Mouse (Mus musculus): ENCODE measurements around the gene Gm20721. TPM values are rescaled to one million over a fixed set of nuclear protein-coding genes. Genes with fewer than 3 reads are reported as not detected.
A peak's percentile ranks its signal among the peaks of the same experiment; 100 is the strongest.

Gm20721 gene
- total and polyA plus RNA-seq, 2 experiments from 2014 or later = 10.8 TPM; not detected in 1

DNA sequence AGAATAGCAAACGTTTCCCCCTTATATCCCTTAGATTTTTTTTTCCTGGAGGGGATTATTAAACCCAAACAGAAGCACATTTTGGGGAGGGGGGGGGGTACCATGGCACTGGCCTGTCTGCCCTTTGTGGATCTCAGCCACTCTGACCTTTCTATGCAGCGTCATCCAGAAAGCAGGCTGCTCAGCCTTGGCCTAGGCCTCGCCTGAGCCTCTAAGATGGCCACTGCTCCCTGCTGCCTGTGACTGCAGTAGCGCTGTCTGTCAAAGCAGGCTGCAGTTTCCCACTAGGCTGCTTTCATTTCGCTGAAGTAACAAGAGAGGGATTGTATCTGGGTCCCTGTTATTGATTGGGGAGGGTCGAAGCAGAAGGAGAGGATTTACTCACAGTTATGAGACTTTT lies 44.0 kb downstream of the Gm20721 start:
- Histone ChIP-seq H3K4me2 (ENCODE audit: low read depth, low read length, poor library complexity, severe bottlenecking) (no peak overlapping the region), H3K9me3 (ENCODE audit: low read length) (peaks cover 12% of the 10 kb centered on the region; the same call in 1 of the 2 replicates), H3K27me3 (ENCODE audit: insufficient read depth, low read length) (peaks cover 23% of the 10 kb centered on the region), H3K4me1 (ENCODE audit: insufficient read depth, low read length) (no peaks in the 10 kb centered on the region), H3K4me3 (ENCODE audit: low read depth, low read length) (no peak overlapping the region), H3K27ac (ENCODE audit: low read depth, low read length) (no peak overlapping the region), H3K9ac (replicated peaks; ENCODE audit: low read length, poor library complexity, severe bottlenecking) (no peak overlapping the region), H3K36me3 (ENCODE audit: insufficient read depth, low read length) (no peaks in the 10 kb centered on the region)
- TF ChIP-seq CTCF (IDR thresholded peaks at IDR 0.05) = no peak
- WGBS = 30% methylated on average over 6 of the region's 6 CpGs
- ATAC-seq (ENCODE audit: low FRiP score) (no peak), DNase-seq (ENCODE audit: low spot score) (no peak)

DNA sequence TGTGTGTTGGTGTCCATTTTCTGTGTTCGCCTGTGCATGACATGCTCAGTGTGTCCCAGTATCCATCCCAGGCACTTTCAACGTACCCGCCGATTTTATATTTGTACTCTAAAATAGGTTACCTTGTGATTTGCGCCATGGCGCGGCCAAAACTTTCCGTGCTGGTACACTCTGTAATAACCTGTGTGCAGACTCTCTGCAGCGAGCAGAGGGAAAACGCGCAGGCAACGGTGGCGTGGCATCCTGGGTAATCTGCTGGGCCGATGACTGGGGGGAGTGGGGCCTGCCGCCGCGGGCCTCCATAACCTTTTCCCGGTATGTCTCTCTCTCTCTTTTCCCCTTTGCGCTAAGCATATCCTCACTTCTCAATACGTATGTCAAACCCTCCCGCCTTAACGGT lies 45.8 kb downstream of the Gm20721 start:
- peaks cover 26% of the 10 kb centered on the region for H3K9me3 ChIP-seq (ENCODE audit: low read length)
- peak overlapping the region; percentile 32 for H3K4me3 ChIP-seq (ENCODE audit: low read depth, low read length)
- H3K4me2 ChIP-seq (ENCODE audit: low read depth, low read length, poor library complexity, severe bottlenecking) = peak overlapping the region; percentile 51
- 63% methylated on average over 22 of the region's 22 CpGs for WGBS
- H3K4me1 ChIP-seq (ENCODE audit: insufficient read depth, low read length) = no peaks in the 10 kb centered on the region; the same call in 1 of the 2 replicates
- H3K9ac ChIP-seq (replicated peaks; ENCODE audit: low read length, poor library complexity, severe bottlenecking) = no peak overlapping the region
- no peak for TF ChIP-seq CTCF (IDR thresholded peaks at IDR 0.05)
- H3K27ac ChIP-seq (ENCODE audit: low read depth, low read length) = no peak overlapping the region
- H3K27me3 ChIP-seq (ENCODE audit: insufficient read depth, low read length) = peaks cover 23% of the 10 kb centered on the region
- DNase-seq (ENCODE audit: low spot score) (no peak), ATAC-seq (ENCODE audit: low FRiP score) (no peak)
- H3K36me3 ChIP-seq (ENCODE audit: insufficient read depth, low read length) = no peaks in the 10 kb centered on the region

DNA sequence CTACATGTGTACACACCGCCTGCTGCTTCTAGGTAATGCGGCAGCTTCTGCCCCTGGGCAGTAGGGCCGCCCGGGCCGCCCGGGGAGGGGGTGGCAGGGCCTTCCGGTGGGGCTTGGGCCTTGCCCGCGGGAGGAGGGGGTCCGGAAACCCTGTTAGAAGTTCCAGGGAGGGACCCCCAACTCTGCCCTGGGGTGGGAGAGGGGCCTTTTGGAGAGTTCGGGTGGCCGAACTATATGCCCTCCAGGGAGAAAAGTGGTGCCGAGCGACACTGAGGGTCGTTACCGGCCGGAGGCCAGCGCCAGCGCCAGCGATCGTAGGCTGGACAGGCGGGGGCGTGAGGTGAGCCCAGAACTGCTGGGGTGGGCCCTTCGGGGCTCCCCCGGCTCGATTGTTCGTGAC lies 46.3 kb downstream of the Gm20721 start:
- DNase-seq (ENCODE audit: low spot score) = no peak
- H3K4me3 ChIP-seq (ENCODE audit: low read depth, low read length) = peak overlapping the region; percentile 32
- peaks cover 23% of the 10 kb centered on the region for H3K27me3 ChIP-seq (ENCODE audit: insufficient read depth, low read length)
- H3K36me3 ChIP-seq (ENCODE audit: insufficient read depth, low read length) = no peaks in the 10 kb centered on the region
- no peaks in the 10 kb centered on the region; the same call in 1 of the 2 replicates for H3K4me1 ChIP-seq (ENCODE audit: insufficient read depth, low read length)
- H3K4me2 ChIP-seq (ENCODE audit: low read depth, low read length, poor library complexity, severe bottlenecking) = peak overlapping the region; percentile 51
- ATAC-seq (ENCODE audit: low FRiP score) = no peak
- no peak overlapping the region for H3K27ac ChIP-seq (ENCODE audit: low read depth, low read length)
- WGBS = 41% methylated on average over 26 of the region's 27 CpGs
- H3K9me3 ChIP-seq (ENCODE audit: low read length) = peaks cover 26% of the 10 kb centered on the region
- H3K9ac ChIP-seq (replicated peaks; ENCODE audit: low read length, poor library complexity, severe bottlenecking) = no peak overlapping the region
- TF ChIP-seq CTCF (IDR thresholded peaks at IDR 0.05) = no peak

DNA sequence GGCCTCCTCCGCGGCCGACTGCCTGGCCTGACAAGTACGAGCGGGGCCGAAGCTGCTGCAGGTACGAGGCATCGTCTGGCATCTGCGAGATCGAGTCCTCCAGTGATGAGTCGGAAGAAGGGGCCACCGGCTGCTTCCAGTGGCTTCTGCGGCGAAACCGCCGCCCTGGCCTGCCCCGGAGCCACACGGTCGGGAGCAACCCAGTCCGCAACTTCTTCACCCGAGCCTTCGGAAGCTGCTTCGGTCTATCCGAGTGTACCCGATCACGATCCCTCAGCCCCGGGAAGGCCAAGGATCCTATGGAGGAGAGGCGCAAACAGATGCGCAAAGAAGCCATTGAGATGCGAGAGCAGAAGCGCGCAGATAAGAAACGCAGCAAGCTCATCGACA lies 46.7 kb downstream of the Gm20721 start:
- H3K4me2 ChIP-seq (ENCODE audit: low read depth, low read length, poor library complexity, severe bottlenecking) = peak overlapping the region; percentile 51
- H3K9ac ChIP-seq (replicated peaks; ENCODE audit: low read length, poor library complexity, severe bottlenecking) = no peak overlapping the region
- peak overlapping the region; percentile 32 for H3K4me3 ChIP-seq (ENCODE audit: low read depth, low read length)
- DNase-seq (ENCODE audit: low spot score) (no peak), ATAC-seq (ENCODE audit: low FRiP score) (no peak)
- H3K27me3 ChIP-seq (ENCODE audit: insufficient read depth, low read length) = peaks cover 23% of the 10 kb centered on the region
- peaks cover 30% of the 10 kb centered on the region for H3K9me3 ChIP-seq (ENCODE audit: low read length)
- 53% methylated on average over 34 of the region's 34 CpGs for WGBS
- no peaks in the 10 kb centered on the region for H3K36me3 ChIP-seq (ENCODE audit: insufficient read depth, low read length)
- no peak overlapping the region for H3K27ac ChIP-seq (ENCODE audit: low read depth, low read length)
- H3K4me1 ChIP-seq (ENCODE audit: insufficient read depth, low read length) = no peaks in the 10 kb centered on the region; the same call in 1 of the 2 replicates
- TF ChIP-seq CTCF (IDR thresholded peaks at IDR 0.05) = no peak

DNA sequence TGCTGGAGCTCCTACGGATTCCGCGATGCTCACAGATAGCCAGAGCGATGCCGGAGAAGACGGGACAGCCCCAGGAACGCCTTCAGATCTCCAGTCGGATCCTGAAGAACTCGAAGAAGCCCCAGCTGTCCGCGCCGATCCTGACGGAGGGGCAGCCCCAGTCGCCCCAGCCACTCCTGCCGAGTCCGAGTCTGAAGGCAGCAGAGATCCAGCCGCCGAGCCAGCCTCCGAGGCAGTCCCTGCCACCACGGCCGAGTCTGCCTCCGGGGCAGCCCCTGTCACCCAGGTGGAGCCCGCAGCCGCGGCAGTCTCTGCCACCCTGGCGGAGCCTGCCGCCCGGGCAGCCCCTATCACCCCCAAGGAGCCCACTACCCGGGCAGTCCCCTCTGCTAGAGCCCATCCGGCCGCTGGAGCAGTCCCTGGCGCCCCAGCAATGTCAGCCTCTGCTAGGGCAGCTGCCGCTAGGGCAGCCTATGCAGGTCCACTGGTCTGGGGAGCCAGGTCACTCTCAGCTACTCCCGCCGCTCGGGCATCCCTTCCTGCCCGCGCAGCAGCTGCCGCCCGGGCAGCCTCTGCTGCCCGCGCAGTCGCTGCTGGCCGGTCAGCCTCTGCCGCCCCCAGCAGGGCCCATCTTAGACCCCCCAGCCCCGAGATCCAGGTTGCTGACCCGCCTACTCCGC lies 47.3 kb downstream of the Gm20721 start:
- TF ChIP-seq CTCF (IDR thresholded peaks at IDR 0.05) = no peak
- no peak overlapping the region for H3K9ac ChIP-seq (replicated peaks; ENCODE audit: low read length, poor library complexity, severe bottlenecking)
- DNase-seq (ENCODE audit: low spot score) (no peak), ATAC-seq (ENCODE audit: low FRiP score) (no peak)
- H3K27me3 ChIP-seq (ENCODE audit: insufficient read depth, low read length) = peaks cover 23% of the 10 kb centered on the region
- 55% methylated on average over 48 of the region's 48 CpGs for WGBS
- no peaks in the 10 kb centered on the region; the same call in 1 of the 2 replicates for H3K4me1 ChIP-seq (ENCODE audit: insufficient read depth, low read length)
- H3K36me3 ChIP-seq (ENCODE audit: insufficient read depth, low read length) = no peaks in the 10 kb centered on the region
- peaks cover 31% of the 10 kb centered on the region for H3K9me3 ChIP-seq (ENCODE audit: low read length)
- H3K27ac ChIP-seq (ENCODE audit: low read depth, low read length) = no peak overlapping the region
- H3K4me3 ChIP-seq (ENCODE audit: low read depth, low read length) = peak overlapping the region; percentile 32
- peak overlapping the region; percentile 51 for H3K4me2 ChIP-seq (ENCODE audit: low read depth, low read length, poor library complexity, severe bottlenecking)

DNA sequence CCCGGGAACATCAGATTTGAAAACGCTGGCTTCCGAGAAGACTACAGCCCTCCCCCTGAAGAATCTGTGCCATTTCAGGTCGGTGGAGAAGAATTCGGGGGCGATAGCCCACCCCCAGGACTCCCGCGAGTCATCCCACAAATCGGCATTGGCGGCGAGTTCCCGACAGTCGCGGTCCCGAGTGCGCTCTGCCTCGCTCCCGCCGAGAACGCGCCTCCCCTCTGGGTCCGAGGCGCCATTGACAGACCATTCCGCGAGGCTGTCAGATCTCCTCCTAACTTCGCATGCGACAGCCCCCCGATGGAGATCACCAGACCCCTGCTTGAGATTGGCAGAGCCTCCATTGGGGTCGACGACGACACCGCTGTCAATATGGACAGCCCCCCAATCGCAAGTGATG lies 48.0 kb downstream of the Gm20721 start:
- no peak overlapping the region for H3K27ac ChIP-seq (ENCODE audit: low read depth, low read length)
- 45% methylated on average over 33 of the region's 33 CpGs for WGBS
- no peaks in the 10 kb centered on the region for H3K36me3 ChIP-seq (ENCODE audit: insufficient read depth, low read length)
- H3K4me2 ChIP-seq (ENCODE audit: low read depth, low read length, poor library complexity, severe bottlenecking) = peak overlapping the region; percentile 51
- peak overlapping the region; percentile 32; the same call in 1 of the 2 replicates for H3K4me3 ChIP-seq (ENCODE audit: low read depth, low read length)
- ATAC-seq (ENCODE audit: low FRiP score) (no peak), DNase-seq (ENCODE audit: low spot score) (no peak)
- no peak for TF ChIP-seq CTCF (IDR thresholded peaks at IDR 0.05)
- no peaks in the 10 kb centered on the region; the same call in 1 of the 2 replicates for H3K4me1 ChIP-seq (ENCODE audit: insufficient read depth, low read length)
- H3K9me3 ChIP-seq (ENCODE audit: low read length) = peaks cover 31% of the 10 kb centered on the region
- no peak overlapping the region for H3K9ac ChIP-seq (replicated peaks; ENCODE audit: low read length, poor library complexity, severe bottlenecking)
- peaks cover 23% of the 10 kb centered on the region for H3K27me3 ChIP-seq (ENCODE audit: insufficient read depth, low read length)

Measured in midbrain, postnatal 0 days (tissue).